10 mouse cellular contexts compared by ENCODE assay signal in genomic region chr3:100997785-100998570, GRCm38 (mm10). TPM values are rescaled to one million over a fixed set of nuclear protein-coding genes. Genes with fewer than 3 reads are reported as not detected.
DNase-seq lines count a peak whose midpoint lies in the region; ATAC-seq and TF ChIP-seq lines count a peak whose summit lies in the region.
"Had no signal": no experiment of that assay in that cellular context is flagged by ENCODE, and none has a peak within 500 bp of the region (broad histone marks: within the 10 kb centered on the region; RNA-seq: fewer than 3 reads in every experiment).

No protein-coding gene starts in this region.

- no peak overlapping the region for H3K4me3 ChIP-seq in bone marrow macrophage, adult 2 months (ENCODE audit: insufficient read depth, low read length)
- no peak overlapping the region for H3K4me3 ChIP-seq in heart, embryonic 12.5 days
- H3K4me3 ChIP-seq: liver, embryonic 13.5 days had no signal

- ATAC-seq in heart, embryonic 12.5 days (ENCODE audit: insufficient number of reproducible peaks, low FRiP score), result no peak
- no peak for ATAC-seq in erythroid progenitor cell, adult 5-6 weeks (replicated peaks; ENCODE audit: low FRiP score, poor library complexity, severe bottlenecking)

- peaks cover 41% of the 10 kb centered on the region for H3K4me1 ChIP-seq in bone marrow macrophage, adult 2 months (ENCODE audit: control insufficient read depth, insufficient read depth, low read length)
- H3K4me1 ChIP-seq in heart, embryonic 12.5 days (replicated peaks), result peaks cover 23% of the 10 kb centered on the region
- H3K4me1 ChIP-seq: liver, embryonic 13.5 days had no signal

- peak; percentile 45 for DNase-seq in layer of hippocampus, adult 11-12 months (ENCODE audit: low spot score)
- DNase-seq in layer of hippocampus, postnatal 25 days (ENCODE audit: extremely low spot score in 1 of 2, low spot score in 1 of 2), result no peak
- DNase-seq in lung, postnatal 14 days, result peak; percentile 70
- no peak for DNase-seq in spleen, postnatal 4 days (ENCODE audit: low spot score in 2 of 2)
- DNase-seq in spleen, postnatal 14 days (ENCODE audit: low spot score in 2 of 2), result no peak
- DNase-seq: liver, embryonic 13.5 days had no signal

- H3K9me3 ChIP-seq in heart, embryonic 12.5 days (replicated peaks), result no peaks in the 10 kb centered on the region
- H3K9me3 ChIP-seq: liver, embryonic 13.5 days had no signal

- no peak overlapping the region for H3K9ac ChIP-seq in heart, embryonic 12.5 days
- H3K9ac ChIP-seq: hindbrain, embryonic 14.5 days; liver, embryonic 13.5 days had no signal

- WGBS in heart, embryonic 12.5 days, result 61% methylated on average over 10 of the region's 10 CpGs

- H3K4me2 ChIP-seq in heart, embryonic 12.5 days, result no peak overlapping the region
- H3K4me2 ChIP-seq: hindbrain, embryonic 14.5 days; liver, embryonic 13.5 days had no signal

- no peaks in the 10 kb centered on the region for H3K36me3 ChIP-seq in heart, embryonic 12.5 days
- H3K36me3 ChIP-seq: liver, embryonic 13.5 days had no signal

- H3K27me3 ChIP-seq in heart, embryonic 12.5 days (replicated peaks), result no peaks in the 10 kb centered on the region
- H3K27me3 ChIP-seq: liver, embryonic 13.5 days had no signal

- H3K27ac ChIP-seq in bone marrow macrophage, adult 2 months (ENCODE audit: insufficient read depth, low read depth, low read length), result peak overlapping the region; percentile 77
- peak overlapping the region; percentile 13; the same call in 1 of the 2 replicates for H3K27ac ChIP-seq in heart, embryonic 12.5 days (ENCODE audit: poor library complexity, severe bottlenecking)
- H3K27ac ChIP-seq: hindbrain, embryonic 14.5 days; liver, embryonic 13.5 days had no signal

- no peak for TF ChIP-seq POLR2A in bone marrow macrophage, adult 2 months (IDR thresholded peaks at IDR 0.05; ENCODE audit: borderline replicate concordance, low read depth, low read length)

- TF ChIP-seq CTCF in bone marrow macrophage, adult 2 months (IDR thresholded peaks at IDR 0.05; ENCODE audit: low read depth, low read length), result no peak

RNA-seq across cellular contexts. Expression of gene Ttf2, which starts 28.5 kb away (rescaled TPM):
- 1 to 10 TPM; 1.4 to 2.3 TPM for total RNA-seq in layer of hippocampus, postnatal 25 days (2021)
- polyA plus RNA-seq in bone marrow macrophage, adult 2 months (2012; ENCODE audit: insufficient read depth, insufficient read length, missing spikeins), result 11.4 and 15.8 TPM in 2 replicates
- 15.2 and 15.7 TPM in 2 replicates for polyA plus RNA-seq in heart, embryonic 12.5 days (2016; fragmentation: Nextera tagmentation; extraction: Ambion mirVana)
- 24.3 and 31.7 TPM in 2 replicates for total RNA-seq in erythroid progenitor cell, adult 5-6 weeks (2015; ENCODE audit: low replicate concordance)
- total RNA-seq in erythroid progenitor cell, adult 5-6 weeks (2017; ENCODE audit: low replicate concordance), result 51.3 and 51.6 TPM in 2 replicates

RNA-seq across cellular contexts. Expression of gene Cd101, which starts 31.4 kb away (rescaled TPM):
- under 1 TPM; 0.28 to 0.37 TPM for total RNA-seq in layer of hippocampus, postnatal 25 days (2021)
- 2.4 and 2.9 TPM in 2 replicates for polyA plus RNA-seq in bone marrow macrophage, adult 2 months (2012; ENCODE audit: insufficient read depth, insufficient read length, missing spikeins)
- polyA plus RNA-seq in heart, embryonic 12.5 days (2016; fragmentation: Nextera tagmentation; extraction: Ambion mirVana), result 0.27 and 0.46 TPM in 2 replicates
- 1.7 TPM in 1 of 2 replicates, not detected in the other for total RNA-seq in erythroid progenitor cell, adult 5-6 weeks (2015; ENCODE audit: low replicate concordance)
- 0.64 and 0.83 TPM in 2 replicates for total RNA-seq in erythroid progenitor cell, adult 5-6 weeks (2017; ENCODE audit: low replicate concordance)

Comparison
In these comparisons a context has a peak if more than half of its experiments do, and no peak if none do; other contexts are left out.
1. DNase-seq: peak in layer of hippocampus, adult 11-12 months (single experiment) and lung, postnatal 14 days (single experiment); none in layer of hippocampus, postnatal 25 days (0 of 2), spleen, postnatal 4 days (0 of 2) and spleen, postnatal 14 days (0 of 2).
2. RNA of gene Ttf2, which starts 28.5 kb away (total RNA-seq): 24.3 to 51.6 TPM in erythroid progenitor cell, adult 5-6 weeks; 1.4 to 2.3 TPM in layer of hippocampus, postnatal 25 days; every median in the first group is over 4 times any median in the second.